Mouse (Mus musculus) hematopoietic stem cell, adult 5-6 weeks (primary cell): ENCODE data around the gene Vmn2r79. TPM values are rescaled to one million over a fixed set of nuclear protein-coding genes. Genes with fewer than 3 reads are reported as not detected.
"Not testable (repeated sequence)": the region's sequence is repeated elsewhere in the genome, so short reads cannot be mapped to it uniquely, and the experiment has no call there.

Experiments used
- ATAC-seq, 2 experiments: fragments of 125-278 bp in 1 of 2; replicated peaks in 1 of 2; 2 replicates each; pipeline ENCODE4 v1.8.0; 2016 to 2017; ENCODE audit warnings: inconsistent platforms in 2 of 2, mild to moderate bottlenecking in 2 of 2, moderate number of reproducible peaks in 2 of 2, low read depth in 1 of 2, moderate TSS enrichment in 1 of 2; ENCODE audit not compliant: low FRiP score in 2 of 2, poor library complexity in 2 of 2, severe bottlenecking in 2 of 2, insufficient read depth in 1 of 2, low TSS enrichment in 1 of 2
- total RNA-seq: library from RNA; stranded (forward); fragments of 172-1452, 232-1000 nt; gene quantifications from 2 replicates; pipeline ENCODE4 v1.2.3, GENCODE M21; 2017

The Vmn2r79 gene
- total RNA-seq = not detected in 2 replicates

- ATAC-seq = not testable (repeated sequence)
Observed at GRCm38 (mm10) chr7:86995815-86996214, at the start of gene Vmn2r79. Gene Vmn2r79, plus strand, starts transcription at chr7:86996115.

DNA sequence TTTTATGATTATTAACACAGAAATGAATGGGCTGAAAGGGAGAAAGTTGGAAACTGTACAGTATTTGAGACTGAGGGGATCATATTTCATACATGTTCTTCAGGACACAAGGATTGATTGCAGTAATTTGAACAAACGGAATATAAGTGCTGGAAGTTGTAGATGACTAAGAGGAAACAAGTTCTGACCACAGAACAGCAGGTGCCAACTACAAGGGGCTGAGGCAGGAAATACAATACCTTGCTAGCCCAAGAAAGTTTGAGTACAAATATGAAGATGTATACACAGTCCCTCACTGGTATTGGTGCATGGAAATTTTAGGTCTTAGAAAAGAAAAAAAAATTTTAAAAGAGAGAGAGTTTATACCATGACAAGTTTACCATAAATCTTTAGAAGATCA, 1.2 kb upstream of the Vmn2r79 start:
- ATAC-seq = no peak

DNA sequence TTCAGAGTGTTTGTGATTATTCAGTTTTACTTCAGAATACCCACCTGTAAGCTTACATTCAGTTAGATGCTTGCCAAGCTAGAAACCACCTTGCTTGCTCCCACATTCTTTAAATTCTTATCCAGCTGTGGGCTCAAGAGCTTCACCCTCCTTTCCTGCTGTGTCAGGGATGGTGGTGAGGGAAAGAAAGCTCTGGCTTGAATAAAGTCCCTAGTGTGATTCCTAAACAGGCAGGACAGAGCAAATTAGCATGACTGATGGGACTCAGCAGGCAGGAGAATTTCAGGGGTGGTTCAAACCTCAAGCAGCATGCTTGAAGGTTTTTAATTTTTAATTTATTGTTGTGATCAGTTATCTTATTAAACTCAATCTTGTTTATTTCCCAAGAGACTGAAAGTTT, 30.6 kb downstream of the Vmn2r79 start:
- ATAC-seq = not testable (repeated sequence)

DNA sequence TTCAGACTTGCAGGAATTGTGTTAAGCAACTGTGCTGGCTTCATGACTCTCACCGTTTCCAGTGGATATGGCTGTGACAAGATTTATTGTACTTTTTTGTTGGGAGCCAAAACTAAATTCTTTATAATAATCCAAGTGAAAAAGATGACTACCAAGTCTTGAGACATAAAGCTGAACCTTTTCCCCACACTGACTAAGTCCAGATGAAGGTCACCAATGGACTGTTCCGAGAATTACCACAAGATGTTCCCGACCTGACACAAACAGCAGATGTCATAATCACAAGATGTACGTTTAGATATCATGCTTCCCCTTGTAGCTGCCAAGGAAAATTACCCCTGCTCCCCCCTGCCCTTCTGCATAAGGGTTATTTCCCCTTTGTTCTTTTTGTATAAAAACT, 67.7 kb downstream of the Vmn2r79 start:
- no peak for ATAC-seq

Other genes with a start within 250 kb of the Vmn2r79 start
- not detected in 2 replicates for gene Folh1, start 220.2 kb upstream of the Vmn2r79 start, total RNA-seq
- not detected in 2 replicates for gene Vmn2r77, start 201.1 kb upstream of the Vmn2r79 start, total RNA-seq
- not detected in 2 replicates for gene Vmn2r78, start 81.0 kb upstream of the Vmn2r79 start, total RNA-seq
- not detected in 2 replicates for gene Nox4, start 250.0 kb downstream of the Vmn2r79 start, total RNA-seq